Mouse (Mus musculus) adrenal gland, adult 2 months (tissue): Measurements from ENCODE around the gene Trim65. TPM values are rescaled to one million over a fixed set of nuclear protein-coding genes. Genes with fewer than 3 reads are reported as not detected.

ENCODE experiments used
- polyA plus RNA-seq: library from polyadenylated mRNA; depleted of rRNA; stranded (reverse); fragments of >200 nt; gene quantifications from 2 replicates; pipeline ENCODE4 v1.2.3, GENCODE M21; 2012; rRNA removed
- total RNA-seq, 2 experiments: library from RNA; stranded (reverse); gene quantifications; 2 replicates each; pipeline ENCODE4 v1.2.3; 2021

Trim65 gene
- total and polyA plus RNA-seq, 3 experiments: 9.5 to 15.9 (median 11.8) TPM

Other genes with a start within 250 kb of the Trim65 start
- 1 to 10 TPM in 1 of 2 experiments, under 1 TPM in 1; 0.58 to 1.3 TPM for gene Smim5, start 231.2 kb downstream of the Trim65 start, total RNA-seq
- gene Smim5, start 231.2 kb downstream of the Trim65 start, polyA plus RNA-seq: 0.86 and 0.99 TPM in 2 replicates
- gene Smim6, start 219.1 kb downstream of the Trim65 start, total RNA-seq: not detected
- not detected in 2 replicates for gene Smim6, start 219.1 kb downstream of the Trim65 start, polyA plus RNA-seq
- 10 to 100 TPM; 31.8 to 44.5 TPM for gene Sap30bp, start 197.8 kb downstream of the Trim65 start, total RNA-seq
- 31.4 and 33.8 TPM in 2 replicates for gene Sap30bp, start 197.8 kb downstream of the Trim65 start, polyA plus RNA-seq
- gene Recql5, start 197.7 kb downstream of the Trim65 start, total RNA-seq: 10 to 100 TPM; 20.8 to 28.3 TPM
- gene Recql5, start 197.7 kb downstream of the Trim65 start, polyA plus RNA-seq: 22.4 and 25.4 TPM in 2 replicates
- 1 to 10 TPM; 2.1 to 4.3 TPM for gene Itgb4, start 156.4 kb downstream of the Trim65 start, total RNA-seq
- 3.9 and 4.8 TPM in 2 replicates for gene Itgb4, start 156.4 kb downstream of the Trim65 start, polyA plus RNA-seq
- gene Galk1, start 118.4 kb downstream of the Trim65 start, total RNA-seq: 10 to 100 TPM; 30.6 to 45.6 TPM
- 68.6 and 71.3 TPM in 2 replicates for gene Galk1, start 118.4 kb downstream of the Trim65 start, polyA plus RNA-seq
- 100 to 1,000 TPM; 270 to 363 TPM for gene H3f3b, start 103.2 kb downstream of the Trim65 start, total RNA-seq
- gene H3f3b, start 103.2 kb downstream of the Trim65 start, polyA plus RNA-seq: 76.2 and 92.7 TPM in 2 replicates
- gene Unk, start 100.8 kb downstream of the Trim65 start, total RNA-seq: 10 to 100 TPM; 20.2 to 21.2 TPM
- gene Unk, start 100.8 kb downstream of the Trim65 start, polyA plus RNA-seq: 46.0 and 58.5 TPM in 2 replicates
- 1 to 10 TPM in 1 of 2 experiments, under 1 TPM in 1; 0.83 to 1.0 TPM for gene Unc13d, start 53.2 kb downstream of the Trim65 start, total RNA-seq
- 2.3 and 3.4 TPM in 2 replicates for gene Unc13d, start 53.2 kb downstream of the Trim65 start, polyA plus RNA-seq
- gene Wbp2, start 44.1 kb downstream of the Trim65 start, total RNA-seq: 100 to 1,000 TPM; 165 to 185 TPM
- gene Wbp2, start 44.1 kb downstream of the Trim65 start, polyA plus RNA-seq: 517 and 528 TPM in 2 replicates
- gene Trim47, start 3.9 kb downstream of the Trim65 start, total RNA-seq: 10 to 100 TPM; 10.3 to 17.9 TPM
- 49.1 and 68.9 TPM in 2 replicates for gene Trim47, start 3.9 kb downstream of the Trim65 start, polyA plus RNA-seq
- gene Mrpl38, start 7.7 kb upstream of the Trim65 start, total RNA-seq: 100 to 1,000 TPM; 102 to 108 TPM
- 134 and 167 TPM in 2 replicates for gene Mrpl38, start 7.7 kb upstream of the Trim65 start, polyA plus RNA-seq
- 10 to 100 TPM; 30.4 to 37.8 TPM for gene Fbf1, start 37.0 kb upstream of the Trim65 start, total RNA-seq
- gene Fbf1, start 37.0 kb upstream of the Trim65 start, polyA plus RNA-seq: 19.5 and 21.4 TPM in 2 replicates
- gene Ten1, start 67.7 kb upstream of the Trim65 start, total RNA-seq: 10 to 100 TPM; 24.7 to 27.3 TPM
- gene Ten1, start 67.7 kb upstream of the Trim65 start, polyA plus RNA-seq: 15.0 and 16.2 TPM in 2 replicates
- gene Acox1, start 67.9 kb upstream of the Trim65 start, total RNA-seq: 100 to 1,000 TPM; 225 TPM
- 64.1 and 67.5 TPM in 2 replicates for gene Acox1, start 67.9 kb upstream of the Trim65 start, polyA plus RNA-seq
- 1 to 10 TPM in 1 of 2 experiments, under 1 TPM in 1; 0.43 to 1.8 TPM for gene Evpl, start 106.9 kb upstream of the Trim65 start, total RNA-seq
- gene Evpl, start 106.9 kb upstream of the Trim65 start, polyA plus RNA-seq: 0.49 and 0.57 TPM in 2 replicates
- gene Srp68, start 143.1 kb upstream of the Trim65 start, total RNA-seq: 10 to 100 TPM; 70.0 to 77.0 TPM
- 21.4 and 27.6 TPM in 2 replicates for gene Srp68, start 143.1 kb upstream of the Trim65 start, polyA plus RNA-seq
- gene Galr2, start 149.8 kb upstream of the Trim65 start, total RNA-seq: under 1 TPM in 1 of 2 experiments, not detected in 1; 0.24 TPM
- 0.90 and 1.1 TPM in 2 replicates for gene Galr2, start 149.8 kb upstream of the Trim65 start, polyA plus RNA-seq
- gene Exoc7, start 176.1 kb upstream of the Trim65 start, total RNA-seq: 10 to 100 TPM; 64.9 to 67.6 TPM
- 21.8 and 26.7 TPM in 2 replicates for gene Exoc7, start 176.1 kb upstream of the Trim65 start, polyA plus RNA-seq
- under 1 TPM in 1 of 2 experiments, not detected in 1; 0.14 TPM for gene Foxj1, start 204.3 kb upstream of the Trim65 start, total RNA-seq
- gene Foxj1, start 204.3 kb upstream of the Trim65 start, polyA plus RNA-seq: 0.19 and 0.26 TPM in 2 replicates